Mouse (Mus musculus) lung, embryonic 15.5 days (tissue): Measurements from ENCODE around the gene Sorbs1. TPM values are rescaled to one million over a fixed set of nuclear protein-coding genes. Genes with fewer than 3 reads are reported as not detected.

Source experiments
- ATAC-seq: fragments of 200-750 bp; cut with Nextera tagmentation; 2 replicates; pipeline ENCODE4 v1.8.0; 2017; ENCODE audit warnings: moderate number of reproducible peaks, borderline replicate concordance; ENCODE audit not compliant: low FRiP score, low TSS enrichment; ENCODE audit errors: extremely low read depth
- H3K27ac ChIP-seq: fragments of 300-500 bp; sonication (generic); 2 replicates; pipeline ENCODE4 v1.5.1; 2015; ENCODE audit warnings: moderate library complexity, mild to moderate bottlenecking, inconsistent platforms
- H3K27me3 ChIP-seq: fragments of 300-500 bp; sonication (generic); 2 replicates; pipeline ENCODE4 v1.6.1; 2015; ENCODE audit warnings: inconsistent platforms
- H3K36me3 ChIP-seq: fragments of 300-500 bp; sonication (generic); 2 replicates; pipeline ENCODE4 v1.6.1; 2015; ENCODE audit warnings: inconsistent platforms
- H3K4me1 ChIP-seq: fragments of 300-500 bp; sonication (generic); 2 replicates; pipeline ENCODE4 v1.6.1; 2015; ENCODE audit warnings: inconsistent platforms
- H3K4me2 ChIP-seq: fragments of 300-500 bp; sonication (generic); 2 replicates; pipeline ENCODE4 v1.6.1; 2015; ENCODE audit warnings: inconsistent platforms, mild to moderate bottlenecking, moderate library complexity
- H3K4me3 ChIP-seq: fragments of 300-500 bp; sonication (generic); 2 replicates; pipeline ENCODE4 v1.5.1; 2015; ENCODE audit warnings: mild to moderate bottlenecking, inconsistent platforms
- H3K9ac ChIP-seq: fragments of 300-500 bp; sonication (generic); 2 replicates; pipeline ENCODE4 v1.6.1; 2015; ENCODE audit warnings: inconsistent platforms
- H3K9me3 ChIP-seq: fragments of 300-500 bp; sonication (generic); 2 replicates; pipeline ENCODE4 v1.6.1; 2016; ENCODE audit warnings: inconsistent platforms
- WGBS: fragments of 180-500 bp; shearing (Covaris S2); methylation state at CpG from one replicate; pipeline ENCODE4 v1.1.7; 2015; 5-methylcytosine and 5-hydroxymethylcytosine counted together
- polyA plus RNA-seq: library from polyadenylated mRNA; unstranded; fragments of >200 nt; fragmentation: Nextera tagmentation; extraction: Ambion mirVana; gene quantifications from 2 replicates; pipeline ENCODE4 v1.2.1, GENCODE M21; 2015

Gene Sorbs1
- polyA plus RNA-seq, 1 experiment from 2014 or later = 45.6 TPM

- ATAC-seq = no peak
- peak overlapping the region; percentile 22; the same call in 1 of the 2 replicates for H3K4me2 ChIP-seq
Measured at GRCm38 (mm10) chr19:40395757-40396661, 117.6 kb downstream of the Sorbs1 start.

DNA sequence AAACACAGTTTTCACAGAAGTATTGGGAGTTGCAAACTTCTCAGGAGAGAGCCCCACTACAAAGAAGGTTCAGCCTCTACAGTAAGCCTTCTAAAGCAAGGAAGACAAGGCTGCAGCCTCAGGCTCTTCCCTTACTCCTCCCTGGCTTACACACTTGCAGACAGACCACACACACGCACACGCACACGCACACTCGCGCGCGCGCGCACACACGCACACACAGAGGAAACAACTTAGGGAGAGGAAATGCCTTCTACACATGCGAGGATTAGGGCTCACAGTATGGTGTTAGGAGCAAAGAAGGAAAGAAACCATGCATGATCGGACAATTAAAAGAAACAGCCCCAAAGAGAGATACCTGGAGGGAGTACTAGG is 118.3 kb downstream of the Sorbs1 start:
- no peak for ATAC-seq
- Histone ChIP-seq H3K4me1 (peaks cover 27% of the 10 kb centered on the region), H3K27me3 (no peaks in the 10 kb centered on the region), H3K9ac (no peak overlapping the region), H3K36me3 (no peaks in the 10 kb centered on the region), H3K9me3 (no peaks in the 10 kb centered on the region), H3K4me3 (no peak overlapping the region), H3K4me2 (peak overlapping the region; percentile 22; the same call in 1 of the 2 replicates), H3K27ac (peak overlapping the region; percentile 79)
- WGBS = 84% methylated on average over 12 of the region's 12 CpGs

More at GRCm38 (mm10) chr19:40395757-40396661, 117.6 kb downstream of the Sorbs1 start:
- Histone ChIP-seq H3K27ac (peak overlapping the region; percentile 79), H3K9me3 (no peaks in the 10 kb centered on the region), H3K27me3 (no peaks in the 10 kb centered on the region), H3K9ac (no peak overlapping the region), H3K4me3 (no peak overlapping the region), H3K36me3 (no peaks in the 10 kb centered on the region), H3K4me1 (peaks cover 34% of the 10 kb centered on the region)
- WGBS = 71% methylated on average over 14 of the region's 14 CpGs

DNA sequence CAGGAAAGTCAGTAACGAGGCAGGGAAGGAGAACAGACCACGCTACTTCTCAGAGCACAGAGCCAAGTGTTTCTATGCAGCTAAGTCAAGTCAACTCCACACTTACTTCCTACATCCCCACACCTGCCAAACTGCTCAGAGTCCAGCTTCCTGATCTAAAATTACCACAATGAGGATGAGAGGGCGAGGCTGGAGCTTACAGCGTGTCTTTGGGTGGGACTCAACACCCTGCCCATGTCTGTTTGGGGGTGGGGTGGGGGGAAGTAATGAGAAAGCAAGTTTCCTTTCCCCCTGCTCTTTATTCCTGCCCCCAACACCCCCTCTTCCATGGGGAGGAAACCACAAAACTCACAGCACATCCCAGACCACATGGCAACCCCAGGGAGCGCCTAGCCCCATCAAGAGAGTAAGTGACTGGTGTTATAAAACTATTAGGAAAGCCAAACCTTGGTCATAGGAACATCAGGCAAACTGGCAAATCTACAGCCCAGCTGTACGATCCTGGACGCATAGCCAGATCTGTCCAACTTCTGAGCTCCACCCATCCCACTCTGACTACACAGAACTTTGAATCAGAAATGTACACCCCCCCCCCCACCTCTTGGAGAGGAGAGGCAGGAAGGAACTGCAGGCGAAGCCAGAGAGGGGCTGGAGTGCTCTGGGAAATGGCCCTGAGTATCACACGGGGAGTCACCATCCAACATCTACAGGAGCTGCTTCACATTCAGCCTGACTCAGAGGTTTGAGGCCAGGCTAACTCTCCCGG is 118.8 kb downstream of the Sorbs1 start:
- WGBS = 27% methylated on average over 10 of the region's 10 CpGs
- no peak overlapping the region for H3K4me3 ChIP-seq
- H3K9me3 ChIP-seq = no peaks in the 10 kb centered on the region
- H3K4me1 ChIP-seq = peaks cover 26% of the 10 kb centered on the region
- H3K36me3 ChIP-seq = no peaks in the 10 kb centered on the region
- peak; percentile 76 for ATAC-seq
- no peak overlapping the region for H3K9ac ChIP-seq
- H3K4me2 ChIP-seq = peak overlapping the region; percentile 22; the same call in 1 of the 2 replicates
- no peaks in the 10 kb centered on the region for H3K27me3 ChIP-seq
- H3K27ac ChIP-seq = peak overlapping the region; percentile 79

- H3K4me3 ChIP-seq = no peak overlapping the region
- H3K4me2 ChIP-seq = no peak overlapping the region
- 87% methylated on average over 5 of the region's 5 CpGs for WGBS
- no peak overlapping the region for H3K27ac ChIP-seq
- ATAC-seq = no peak
- H3K4me1 ChIP-seq = peaks cover 26% of the 10 kb centered on the region
- H3K9me3 ChIP-seq = no peaks in the 10 kb centered on the region
- H3K27me3 ChIP-seq = no peaks in the 10 kb centered on the region
- no peaks in the 10 kb centered on the region for H3K36me3 ChIP-seq
- H3K9ac ChIP-seq = no peak overlapping the region
Measured at GRCm38 (mm10) chr19:40392795-40393392, 120.7 kb downstream of the Sorbs1 start.

GRCm38 (mm10) chr19:40391469-40391868 is 122.1 kb downstream of the Sorbs1 start:
- H3K4me1 ChIP-seq = peaks cover 22% of the 10 kb centered on the region
- no peak overlapping the region for H3K27ac ChIP-seq
- no peaks in the 10 kb centered on the region for H3K27me3 ChIP-seq
- H3K4me2 ChIP-seq = no peak overlapping the region
- H3K4me3 ChIP-seq = no peak overlapping the region
- H3K36me3 ChIP-seq = no peaks in the 10 kb centered on the region
- no peak overlapping the region for H3K9ac ChIP-seq
- no peak for ATAC-seq
- H3K9me3 ChIP-seq = no peaks in the 10 kb centered on the region
- 6% methylated on average over 6 of the region's 6 CpGs for WGBS

GRCm38 (mm10) chr19:40386916-40387315 is 126.7 kb downstream of the Sorbs1 start:
- Histone ChIP-seq H3K9ac (no peak overlapping the region), H3K4me1 (no peaks in the 10 kb centered on the region; the same call in 1 of the 2 replicates), H3K4me2 (no peak overlapping the region), H3K4me3 (no peak overlapping the region), H3K27me3 (no peaks in the 10 kb centered on the region), H3K9me3 (no peaks in the 10 kb centered on the region), H3K36me3 (no peaks in the 10 kb centered on the region), H3K27ac (no peak overlapping the region)
- no peak for ATAC-seq
- WGBS = 61% methylated on average over 3 of the region's 3 CpGs

DNA sequence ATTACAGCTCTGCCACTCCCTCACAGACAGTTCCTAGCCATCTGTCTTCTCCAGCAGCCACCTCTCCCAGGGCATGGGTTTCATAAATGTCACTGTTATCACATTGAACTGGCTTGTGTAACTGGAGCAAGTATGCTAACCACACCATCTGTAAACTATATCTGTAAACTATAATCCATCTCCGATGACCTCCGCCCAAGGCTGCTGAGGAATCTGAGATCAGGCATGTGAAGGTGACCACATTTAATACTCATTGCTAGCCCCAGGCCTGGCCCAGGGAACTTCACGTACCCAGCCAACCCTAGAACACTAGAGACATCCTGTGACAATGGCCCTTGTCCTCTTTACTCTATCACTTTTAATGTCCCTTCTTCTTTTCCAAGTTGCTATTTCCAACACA is 128.2 kb downstream of the Sorbs1 start:
- WGBS = 89% methylated on average over 3 of the region's 3 CpGs
- H3K4me3 ChIP-seq = no peak overlapping the region
- H3K36me3 ChIP-seq = no peaks in the 10 kb centered on the region
- H3K4me1 ChIP-seq = peaks cover 11% of the 10 kb centered on the region
- H3K27me3 ChIP-seq = no peaks in the 10 kb centered on the region
- H3K9me3 ChIP-seq = no peaks in the 10 kb centered on the region
- H3K9ac ChIP-seq = no peak overlapping the region
- no peak overlapping the region for H3K4me2 ChIP-seq
- H3K27ac ChIP-seq = no peak overlapping the region
- no peak for ATAC-seq

GRCm38 (mm10) chr19:40383931-40384330 is 129.6 kb downstream of the Sorbs1 start:
- Histone ChIP-seq H3K27ac (no peak overlapping the region), H3K9me3 (no peaks in the 10 kb centered on the region), H3K27me3 (no peaks in the 10 kb centered on the region), H3K9ac (no peak overlapping the region), H3K4me2 (no peak overlapping the region), H3K4me3 (no peak overlapping the region), H3K4me1 (peaks cover 14% of the 10 kb centered on the region), H3K36me3 (no peaks in the 10 kb centered on the region)
- ATAC-seq = no peak
- 35% methylated on average over 5 of the region's 5 CpGs for WGBS

- no peaks in the 10 kb centered on the region for H3K9me3 ChIP-seq
- H3K4me2 ChIP-seq = no peak overlapping the region
- H3K4me1 ChIP-seq = peaks cover 14% of the 10 kb centered on the region
- H3K4me3 ChIP-seq = no peak overlapping the region
- H3K27me3 ChIP-seq = no peaks in the 10 kb centered on the region
- no peak for ATAC-seq
- H3K36me3 ChIP-seq = no peaks in the 10 kb centered on the region
- 20% methylated on average over 3 of the region's 3 CpGs for WGBS
- H3K9ac ChIP-seq = no peak overlapping the region
- H3K27ac ChIP-seq = 0 out of 2 replicates have a peak overlapping the region, but pooled peaks have one; percentile 15
Measured at GRCm38 (mm10) chr19:40380656-40381055, 132.9 kb downstream of the Sorbs1 start.

DNA sequence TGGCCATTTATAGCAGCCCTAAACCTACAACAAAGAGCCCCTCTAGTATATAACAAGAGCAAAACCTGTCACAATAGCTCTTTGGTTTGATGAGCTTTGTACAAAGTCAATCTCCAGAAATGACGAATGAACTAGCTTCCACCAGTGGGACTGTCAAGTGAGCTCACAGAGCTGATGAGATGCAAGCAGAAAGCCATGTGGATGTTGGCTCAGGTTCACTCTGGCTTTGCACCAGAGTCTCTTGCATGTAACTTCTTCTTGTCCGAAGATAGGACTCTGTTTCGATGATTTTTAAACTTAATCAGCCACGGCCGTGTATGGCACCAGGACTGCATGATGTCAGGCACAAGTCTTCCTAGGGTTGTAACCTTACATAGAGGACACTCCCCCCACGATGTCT is 133.6 kb downstream of the Sorbs1 start:
- Histone ChIP-seq H3K27me3 (no peaks in the 10 kb centered on the region), H3K27ac (no peak overlapping the region), H3K4me2 (no peak overlapping the region), H3K4me1 (peaks cover 14% of the 10 kb centered on the region), H3K9ac (no peak overlapping the region), H3K9me3 (no peaks in the 10 kb centered on the region), H3K36me3 (no peaks in the 10 kb centered on the region), H3K4me3 (no peak overlapping the region)
- no peak for ATAC-seq
- 36% methylated on average over 6 of the region's 6 CpGs for WGBS

DNA sequence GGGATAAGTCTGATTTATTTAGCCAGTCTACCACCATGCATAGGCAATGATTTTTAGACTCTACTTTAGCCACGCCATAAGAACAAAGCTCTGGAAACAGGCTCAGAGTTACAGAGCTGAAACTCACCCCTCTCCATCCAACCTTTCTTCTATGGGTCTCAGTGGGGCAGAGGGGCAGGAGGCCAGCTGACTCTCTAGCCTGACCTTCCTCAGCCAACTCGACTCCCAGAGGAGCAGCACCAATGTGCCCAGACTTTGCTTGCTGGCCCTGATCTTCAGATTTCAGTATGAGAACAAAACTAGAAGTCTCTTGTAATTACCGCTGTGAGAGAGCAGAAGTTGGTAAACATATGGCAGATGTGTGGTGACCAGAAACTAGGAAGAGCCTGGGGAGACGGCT is 134.5 kb downstream of the Sorbs1 start:
- no peaks in the 10 kb centered on the region for H3K36me3 ChIP-seq
- WGBS = 88% methylated on average over 4 of the region's 4 CpGs
- H3K27me3 ChIP-seq = no peaks in the 10 kb centered on the region
- no peaks in the 10 kb centered on the region for H3K9me3 ChIP-seq
- no peak overlapping the region for H3K27ac ChIP-seq
- H3K4me3 ChIP-seq = no peak overlapping the region
- peaks cover 14% of the 10 kb centered on the region for H3K4me1 ChIP-seq
- no peak overlapping the region for H3K9ac ChIP-seq
- ATAC-seq = no peak
- H3K4me2 ChIP-seq = no peak overlapping the region
